Mouse (Mus musculus) heart, adult 2 months (tissue): ENCODE results near the gene Foxi3.

Experiments
- CTCF ChIP-seq: fragments of 200-600 bp; IDR thresholded peaks from 2 replicates; pipeline ENCODE4 v1.8.1; 2022; ENCODE audit warnings: antibody characterized with exemption, mild to moderate bottlenecking, moderate library complexity
- EP300 ChIP-seq: fragments of 200-500 bp; IDR thresholded peaks from 2 replicates; pipeline ENCODE4 v1.6.1; 2011; ENCODE audit warnings: low read depth, low read length, control low read depth; ENCODE audit not compliant: insufficient read depth
- POLR2A ChIP-seq: fragments of 200-500 bp; IDR thresholded peaks from 2 replicates; pipeline ENCODE4 v1.6.1; 2011; ENCODE audit warnings: mild to moderate bottlenecking, low read depth, low read length, control low read depth; ENCODE audit not compliant: insufficient read depth

GRCm38 (mm10) chr6:70953274-70953673 lies 3.1 kb upstream of the Foxi3 start:
- TF ChIP-seq CTCF (no peak), POLR2A (no peak), EP300 (no peak)
